ENCODE assay signal across 10 mouse cellular contexts in the genomic region with DNA sequence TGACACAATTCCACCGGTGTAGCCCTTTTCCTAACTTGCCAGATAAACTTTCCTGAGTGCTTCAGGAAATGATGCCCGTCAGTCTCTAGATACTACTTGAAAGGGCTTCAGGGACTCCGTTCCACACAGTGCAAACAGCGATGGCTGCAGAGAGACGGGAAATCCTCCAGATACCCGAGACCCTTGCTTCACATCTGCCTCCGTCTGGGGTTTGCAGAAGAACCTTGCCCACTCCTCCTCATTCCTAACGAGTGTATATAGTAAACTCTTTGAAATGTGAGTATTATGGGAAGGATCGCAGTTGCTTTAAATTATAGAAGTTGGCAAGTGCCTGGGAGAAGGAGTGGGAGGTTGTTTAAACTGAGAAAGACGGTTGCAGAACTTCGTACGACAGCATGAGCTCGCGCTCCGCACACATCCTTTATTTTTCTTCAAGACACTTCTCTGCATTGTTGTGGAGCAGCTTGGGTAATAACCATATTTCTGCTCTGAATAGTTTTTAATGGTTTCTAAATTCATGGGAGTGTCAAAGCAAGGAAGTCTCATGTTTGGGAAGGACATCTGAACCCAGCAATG. TPM values are rescaled to one million over a fixed set of nuclear protein-coding genes. Genes with fewer than 3 reads are reported as not detected.
DNase-seq lines count a peak whose midpoint lies in the region; ATAC-seq and TF ChIP-seq lines count a peak whose summit lies in the region.
"Had no signal": no experiment of that assay in that cellular context is flagged by ENCODE, and none has a peak within 500 bp of the region (broad histone marks: within the 10 kb centered on the region; RNA-seq: fewer than 3 reads in every experiment).

A gene (plus strand): TSS at position 138 of the 576 bp plus-strand sequence.

- peak within 1 kb of the TSS; percentile 8; the same call in 1 of the 2 replicates for H3K4me2 ChIP-seq in hindbrain, postnatal 0 days (ENCODE audit: low read depth, low read length)
- peak within 1 kb of the TSS; percentile 53 for H3K4me2 ChIP-seq in heart, postnatal 0 days (ENCODE audit: low read depth, low read length)
- peak within 1 kb of the TSS; percentile 53 for H3K4me2 ChIP-seq in liver, postnatal 0 days (ENCODE audit: low read depth, low read length)

- H3K27me3 ChIP-seq in hindbrain, postnatal 0 days (ENCODE audit: insufficient read depth, low read length), result no peaks in the 10 kb centered on the region
- H3K27me3 ChIP-seq in hindbrain, embryonic 10.5 days (ENCODE audit: insufficient read depth, poor library complexity, severe bottlenecking), result no peaks in the 10 kb centered on the region
- H3K27me3 ChIP-seq in heart, postnatal 0 days (ENCODE audit: control insufficient read depth, insufficient read depth, low read length), result no peaks in the 10 kb centered on the region
- no peaks in the 10 kb centered on the region for H3K27me3 ChIP-seq in liver, postnatal 0 days (ENCODE audit: insufficient read depth, low read length)
- H3K27me3 ChIP-seq: CH12.LX had no signal

- DNase-seq in hindbrain, postnatal 0 days (ENCODE audit: low spot score), result no peak
- DNase-seq in hindbrain, embryonic 10.5 days (ENCODE audit: low spot score), result no peak
- DNase-seq in embryo, embryonic 10 days (ENCODE audit: low spot score), result peak; percentile 57
- peak; percentile 19 for DNase-seq in heart, postnatal 0 days (ENCODE audit: low spot score)
- DNase-seq in liver, postnatal 0 days, result no peak
- DNase-seq in B cell, adult 2 months, result no peak
- DNase-seq in retina, postnatal 1 day, result no peak
- DNase-seq in cerebellum, adult 8-10 months, result no peak

- TF ChIP-seq EP300 in heart, postnatal 0 days (IDR thresholded peaks at IDR 0.05; ENCODE audit: low read depth), result no peak
- TF ChIP-seq EP300 in liver, postnatal 0 days (IDR thresholded peaks at IDR 0.05; ENCODE audit: low read depth), result no peak

- no peak within 1 kb of the TSS for H3K27ac ChIP-seq in hindbrain, postnatal 0 days
- no peak within 1 kb of the TSS for H3K27ac ChIP-seq in hindbrain, embryonic 10.5 days
- H3K27ac ChIP-seq in heart, postnatal 0 days (ENCODE audit: low read depth), result peak within 1 kb of the TSS; percentile 34; the same call in 1 of the 2 replicates
- H3K27ac ChIP-seq in liver, postnatal 0 days (ENCODE audit: low read depth), result no peak within 1 kb of the TSS

- ATAC-seq in hindbrain, postnatal 0 days, result no peak
- no peak for ATAC-seq in heart, postnatal 0 days (ENCODE audit: insufficient read depth, low read depth)
- no peak for ATAC-seq in liver, postnatal 0 days

- no peak within 1 kb of the TSS for H3K4me3 ChIP-seq in hindbrain, postnatal 0 days (ENCODE audit: low read length)
- no peak within 1 kb of the TSS for H3K4me3 ChIP-seq in hindbrain, embryonic 10.5 days
- peak within 1 kb of the TSS; percentile 38 for H3K4me3 ChIP-seq in heart, postnatal 0 days (ENCODE audit: low read depth, low read length)
- H3K4me3 ChIP-seq in liver, postnatal 0 days (ENCODE audit: low read depth, low read length), result peak within 1 kb of the TSS; percentile 17

- H3K9me3 ChIP-seq in hindbrain, postnatal 0 days (ENCODE audit: low read length), result no peaks in the 10 kb centered on the region
- no peaks in the 10 kb centered on the region for H3K9me3 ChIP-seq in hindbrain, embryonic 10.5 days
- H3K9me3 ChIP-seq in heart, postnatal 0 days (replicated peaks; ENCODE audit: control insufficient read depth, low read length), result no peaks in the 10 kb centered on the region
- no peaks in the 10 kb centered on the region for H3K9me3 ChIP-seq in liver, postnatal 0 days (ENCODE audit: low read length)

- no peak within 1 kb of the TSS for H3K9ac ChIP-seq in hindbrain, postnatal 0 days (replicated peaks; ENCODE audit: low read length)
- no peak within 1 kb of the TSS for H3K9ac ChIP-seq in heart, postnatal 0 days (replicated peaks; ENCODE audit: low read depth, low read length)
- no peak within 1 kb of the TSS for H3K9ac ChIP-seq in liver, postnatal 0 days (replicated peaks)

- no peak for TF ChIP-seq CTCF in hindbrain, postnatal 0 days (IDR thresholded peaks at IDR 0.05; ENCODE audit: low read depth)
- no peak for TF ChIP-seq CTCF in heart, postnatal 0 days (IDR thresholded peaks at IDR 0.05; ENCODE audit: low read depth)
- TF ChIP-seq CTCF in liver, postnatal 0 days (IDR thresholded peaks at IDR 0.05; ENCODE audit: low read depth), result no peak

- 76% methylated on average over 15 of the region's 15 CpGs for WGBS in hindbrain, postnatal 0 days
- 72% methylated on average over 15 of the region's 15 CpGs for WGBS in hindbrain, embryonic 10.5 days
- 39% methylated on average over 15 of the region's 15 CpGs for WGBS in heart, postnatal 0 days
- 41% methylated on average over 15 of the region's 15 CpGs for WGBS in liver, postnatal 0 days (ENCODE audit: insufficient replicate concordance)

- no peaks in the 10 kb centered on the region for H3K36me3 ChIP-seq in hindbrain, postnatal 0 days (ENCODE audit: insufficient read depth, low read length)
- no peaks in the 10 kb centered on the region for H3K36me3 ChIP-seq in hindbrain, embryonic 10.5 days
- no peaks in the 10 kb centered on the region for H3K36me3 ChIP-seq in heart, postnatal 0 days (replicated peaks; ENCODE audit: control insufficient read depth, insufficient read depth, low read length)
- no peaks in the 10 kb centered on the region for H3K36me3 ChIP-seq in liver, postnatal 0 days (replicated peaks; ENCODE audit: insufficient read depth, low read length)

- H3K4me1 ChIP-seq in hindbrain, postnatal 0 days (ENCODE audit: insufficient read depth, low read length), result no peaks in the 10 kb centered on the region
- no peaks in the 10 kb centered on the region for H3K4me1 ChIP-seq in hindbrain, embryonic 10.5 days (replicated peaks)
- 0 out of 2 replicates have a peak, but pooled peaks cover 8% of the 10 kb centered on the region for H3K4me1 ChIP-seq in heart, postnatal 0 days (ENCODE audit: control insufficient read depth, insufficient read depth)
- H3K4me1 ChIP-seq in liver, postnatal 0 days (ENCODE audit: insufficient read depth), result no peaks in the 10 kb centered on the region

RNA-seq across cellular contexts. Expression of the gene that starts here (rescaled TPM):
- 0.52 and 0.72 TPM in 2 replicates for total RNA-seq in hindbrain, postnatal 0 days (2014; rRNA removed)
- 1.3 and 1.7 TPM in 2 replicates for polyA plus RNA-seq in hindbrain, postnatal 0 days (2015; fragmentation: Nextera tagmentation; extraction: Ambion mirVana)
- 0.32 and 0.93 TPM in 2 replicates for polyA plus RNA-seq in hindbrain, embryonic 10.5 days (2016; fragmentation: Nextera tagmentation; extraction: Ambion mirVana)
- total RNA-seq in heart, postnatal 0 days (2014; rRNA removed; ENCODE audit: low replicate concordance), result 0.88 and 2.2 TPM in 2 replicates
- 5.8 and 6.1 TPM in 2 replicates for polyA plus RNA-seq in heart, postnatal 0 days (2015; fragmentation: Nextera tagmentation; extraction: Ambion mirVana)
- polyA plus RNA-seq in liver, postnatal 0 days (2015; fragmentation: Nextera tagmentation; extraction: Ambion mirVana), result 1.7 and 1.8 TPM in 2 replicates
- total RNA-seq: CH12.LX; neutrophil, adult 5-6 weeks had no signal

Comparison
In these comparisons a context has a peak if more than half of its experiments do, and no peak if none do; other contexts are left out.
1. DNase-seq: peak in embryo, embryonic 10 days (single experiment) and heart, postnatal 0 days (single experiment); none in hindbrain, postnatal 0 days (single experiment), hindbrain, embryonic 10.5 days (single experiment), liver, postnatal 0 days (single experiment), B cell, adult 2 months (0 of 2), retina, postnatal 1 day (single experiment) and cerebellum, adult 8-10 months (single experiment).
2. H3K4me3 ChIP-seq: peak in heart, postnatal 0 days (single experiment) and liver, postnatal 0 days (single experiment); none in hindbrain, postnatal 0 days (single experiment) and hindbrain, embryonic 10.5 days (single experiment).
3. Peak in every context shown above with its lines, with median percentiles within 50 percentile points of each other: H3K4me2 ChIP-seq.